Mouse (Mus musculus) skeletal muscle tissue, postnatal 0 days (tissue): ENCODE data around the gene Vmn1r188. TPM values are rescaled to one million over a fixed set of nuclear protein-coding genes. Genes with fewer than 3 reads are reported as not detected.

Source experiments
- microRNA-seq, 2 experiments: library from miRNA; unstranded; fragments of <30 nt; microRNA quantifications; one replicate each; pipeline ENCODE4; 2016
- polyA plus RNA-seq: library from polyadenylated mRNA; unstranded; fragments of >200 nt; fragmentation: Nextera tagmentation; extraction: Ambion mirVana; gene quantifications from 2 replicates; pipeline ENCODE4 v1.2.1, GENCODE M21; 2015

The Vmn1r188 gene
- not detected in 2 replicates for polyA plus RNA-seq

GRCm38 (mm10) chr13:22084140-22084539, at the start of gene Vmn1r188:
Gene Vmn1r188 (plus strand): TSS chr13:22084440.

GRCm38 (mm10) chr13:22035267-22036148, 48.7 kb upstream of the Vmn1r188 start, which contains the start of the genes Hist1h2ah and Hist1h2bk:
Gene Hist1h2ah (minus strand): TSS chr13:22035568.
Gene Hist1h2bk (plus strand): TSS chr13:22035870.

GRCm38 (mm10) chr13:22041142-22041536, 43.1 kb upstream of the Vmn1r188 start, which contains the start of gene Hist1h4i:
Gene Hist1h4i (minus strand): TSS chr13:22041362.

GRCm38 (mm10) chr13:22042568-22043502, 41.4 kb upstream of the Vmn1r188 start, which contains the start of the genes Hist1h2ag and Hist1h2bj:
Gene Hist1h2ag (minus strand): TSS chr13:22042944.
Gene Hist1h2bj (plus strand): TSS chr13:22043214.

GRCm38 (mm10) chr13:22105724-22106123, 21.5 kb downstream of the Vmn1r188 start, which contains the start of gene Vmn1r189:
Gene Vmn1r189 (minus strand): TSS chr13:22105824.

Small RNA genes within 50 kb of the gene (microRNA-seq; reads per million reads assigned to microRNA genes)
- gene Gm26300 (0 reads per million in 2 experiments), gene Gm44390 (0 to 0.10 reads per million in 2 experiments), gene Gm44486 (0 reads per million in 2 experiments)

Other genes starting within 250 kb of the Vmn1r188 start
- 0.83 and 1.1 TPM in 2 replicates for gene Zfp184, start 139.3 kb upstream of the Vmn1r188 start, polyA plus RNA-seq
- gene Pom121l2, start 103.2 kb upstream of the Vmn1r188 start, polyA plus RNA-seq, result 0.04 TPM in 1 of 2 replicates, not detected in the other
- 0.19 TPM in 1 of 2 replicates, not detected in the other for gene Prss16, start 74.7 kb upstream of the Vmn1r188 start, polyA plus RNA-seq
- 0.86 and 1.6 TPM in 2 replicates for gene Hist1h2ah, start 48.9 kb upstream of the Vmn1r188 start, polyA plus RNA-seq
- 0.79 and 0.91 TPM in 2 replicates for gene Hist1h2bk, start 48.6 kb upstream of the Vmn1r188 start, polyA plus RNA-seq
- 5.0 and 9.6 TPM in 2 replicates for gene Hist1h4i, start 43.1 kb upstream of the Vmn1r188 start, polyA plus RNA-seq
- 5.9 and 6.8 TPM in 2 replicates for gene Hist1h2ag, start 41.5 kb upstream of the Vmn1r188 start, polyA plus RNA-seq
- 0.97 TPM in 1 of 2 replicates, not detected in the other for gene Hist1h2bj, start 41.2 kb upstream of the Vmn1r188 start, polyA plus RNA-seq
- gene Vmn1r189, start 21.4 kb downstream of the Vmn1r188 start, polyA plus RNA-seq, result not detected in 2 replicates
- gene Vmn1r191, start 99.5 kb downstream of the Vmn1r188 start, polyA plus RNA-seq, result not detected in 2 replicates
- not detected in 2 replicates for gene Vmn1r192, start 106.7 kb downstream of the Vmn1r188 start, polyA plus RNA-seq
- not detected in 2 replicates for gene Vmn1r193, start 138.7 kb downstream of the Vmn1r188 start, polyA plus RNA-seq
- not detected in 2 replicates for gene Vmn1r194, start 159.8 kb downstream of the Vmn1r188 start, polyA plus RNA-seq
- gene Vmn1r195, start 186.1 kb downstream of the Vmn1r188 start, polyA plus RNA-seq, result not detected in 2 replicates
- not detected in 2 replicates for gene Vmn1r196, start 205.5 kb downstream of the Vmn1r188 start, polyA plus RNA-seq
- gene Vmn1r197, start 240.1 kb downstream of the Vmn1r188 start, polyA plus RNA-seq, result not detected in 2 replicates